Mouse (Mus musculus) left cerebral cortex, adult 2 months (tissue): ENCODE data around the gene Atg10. TPM values are rescaled to one million over a fixed set of nuclear protein-coding genes. Genes with fewer than 3 reads are reported as not detected.
A peak's percentile ranks its signal among the peaks of the same experiment; 100 is the strongest.

Source experiments
- DNase-seq, 2 experiments: peaks; one replicate each; pipeline ENCODE4 v3.0.0; 2021 to 2022; ENCODE audit warnings: low spot score in 2 of 2, mixed read lengths in 1 of 2; ENCODE audit errors: extremely low spot score in 1 of 2
- H3K27ac ChIP-seq: fragments of 200-600 bp; 2 replicates; pipeline ENCODE4 v1.8.1; 2022
- H3K4me3 ChIP-seq: fragments of 200-600 bp; 2 replicates; pipeline ENCODE4 v1.8.1; 2022
- CTCF ChIP-seq: fragments of 200-600 bp; IDR thresholded peaks from 2 replicates; pipeline ENCODE4 v1.8.1; 2022; ENCODE audit warnings: antibody characterized with exemption, mild to moderate bottlenecking, moderate library complexity
- intact Hi-C: fragments of 180-260 bp; cut with DNase I; formaldehyde crosslinking; loops from one replicate; pipeline ENCODE4 v1.15.1; 2025
- total RNA-seq, 2 experiments: library from RNA; stranded (reverse); gene quantifications; 2 replicates each; pipeline ENCODE4 v1.2.3; 2021

The Atg10 gene
- total RNA-seq, 2 experiments from 2014 or later = 13.9 to 14.5 TPM

GRCm38 (mm10) chr13:91040421-91040820, 183.3 kb downstream of the Atg10 start:
- DNase-seq = no peak
- no peak for TF ChIP-seq CTCF
- Histone ChIP-seq H3K27ac (no peak overlapping the region), H3K4me3 (no peak overlapping the region)
- intact Hi-C loops = loop anchor here (5.0 kb wide), 1 partner anchor 52 kb away; no protein-coding TSS in a partner anchor

- intact Hi-C loops = no loop called here
- H3K27ac ChIP-seq = 0 out of 2 replicates have a peak overlapping the region, but pooled peaks have one; percentile 22
- DNase-seq = peak; percentile 46 to 48
- H3K4me3 ChIP-seq = peak overlapping the region; percentile 16
- TF ChIP-seq CTCF = peak; percentile 48
These were observed 184.5 kb downstream of the Atg10 start for GRCm38 (mm10) chr13:91039201-91039807.

GRCm38 (mm10) chr13:91038636-91039035, 185.1 kb downstream of the Atg10 start:
- H3K4me3 ChIP-seq = no peak overlapping the region
- intact Hi-C loops = no loop called here
- H3K27ac ChIP-seq = no peak overlapping the region
- no peak for DNase-seq
- TF ChIP-seq CTCF = no peak

- no peak for TF ChIP-seq CTCF
- Histone ChIP-seq H3K27ac (no peak overlapping the region), H3K4me3 (no peak overlapping the region)
- intact Hi-C loops = no loop called here
- no peak for DNase-seq
These were observed 185.7 kb downstream of the Atg10 start for GRCm38 (mm10) chr13:91038034-91038433.

GRCm38 (mm10) chr13:91037405-91037804, 186.4 kb downstream of the Atg10 start:
- Histone ChIP-seq H3K4me3 (no peak overlapping the region), H3K27ac (no peak overlapping the region)
- DNase-seq = no peak
- intact Hi-C loops = no loop called here
- TF ChIP-seq CTCF = no peak

GRCm38 (mm10) chr13:91031836-91032235, 191.9 kb downstream of the Atg10 start:
- DNase-seq = no peak
- intact Hi-C loops = no loop called here
- Histone ChIP-seq H3K4me3 (no peak overlapping the region), H3K27ac (no peak overlapping the region)
- no peak for TF ChIP-seq CTCF

- no peak overlapping the region for H3K27ac ChIP-seq
- no peak for DNase-seq
- no peak for TF ChIP-seq CTCF
- H3K4me3 ChIP-seq = no peak overlapping the region
- intact Hi-C loops = no loop called here
These were observed 200.3 kb downstream of the Atg10 start for GRCm38 (mm10) chr13:91023447-91023846.

GRCm38 (mm10) chr13:91011851-91012250, 211.9 kb downstream of the Atg10 start:
- no peak for DNase-seq
- TF ChIP-seq CTCF = no peak
- no peak overlapping the region for H3K27ac ChIP-seq
- H3K4me3 ChIP-seq = no peak overlapping the region
- intact Hi-C loops = no loop called here

GRCm38 (mm10) chr13:90995034-90995629, 228.6 kb downstream of the Atg10 start:
- no peak for TF ChIP-seq CTCF
- intact Hi-C loops = no loop called here

GRCm38 (mm10) chr13:90993602-90994001, 230.2 kb downstream of the Atg10 start:
- DNase-seq = peak; percentile 21 to 29
- H3K4me3 ChIP-seq = no peak overlapping the region
- TF ChIP-seq CTCF = no peak
- intact Hi-C loops = no loop called here
- H3K27ac ChIP-seq = peak overlapping the region; percentile 54; the same call in 1 of the 2 replicates

More at GRCm38 (mm10) chr13:90995034-90995629, 228.6 kb downstream of the Atg10 start:
- Histone ChIP-seq H3K27ac (no peak overlapping the region), H3K4me3 (no peak overlapping the region)
- DNase-seq = no peak

GRCm38 (mm10) chr13:90992948-90993347, 230.8 kb downstream of the Atg10 start:
- Histone ChIP-seq H3K27ac (peak overlapping the region; percentile 54; the same call in 1 of the 2 replicates), H3K4me3 (no peak overlapping the region)
- TF ChIP-seq CTCF = no peak
- peak in 1 of 2 experiments; percentile 20 for DNase-seq
- intact Hi-C loops = no loop called here

GRCm38 (mm10) chr13:90988226-90988625, 235.5 kb downstream of the Atg10 start:
- Histone ChIP-seq H3K27ac (no peak overlapping the region), H3K4me3 (no peak overlapping the region)
- no peak for DNase-seq
- TF ChIP-seq CTCF = no peak
- intact Hi-C loops = no loop called here

- DNase-seq = no peak
- H3K4me3 ChIP-seq = no peak overlapping the region
- intact Hi-C loops = no loop called here
- H3K27ac ChIP-seq = peak overlapping the region; percentile 36; the same call in 1 of the 2 replicates
- TF ChIP-seq CTCF = no peak
These were observed 238.4 kb downstream of the Atg10 start for GRCm38 (mm10) chr13:90985417-90985816.
